Mouse (Mus musculus): Measurements from ENCODE around the gene Plekha1. TPM values are rescaled to one million over a fixed set of nuclear protein-coding genes. Genes with fewer than 3 reads are reported as not detected.

Gene Plekha1
- 30.5 and 32.7 TPM in 2 replicates for polyA plus RNA-seq (2014; fragmentation: Nextera tagmentation; extraction: Ambion mirVana)

DNA sequence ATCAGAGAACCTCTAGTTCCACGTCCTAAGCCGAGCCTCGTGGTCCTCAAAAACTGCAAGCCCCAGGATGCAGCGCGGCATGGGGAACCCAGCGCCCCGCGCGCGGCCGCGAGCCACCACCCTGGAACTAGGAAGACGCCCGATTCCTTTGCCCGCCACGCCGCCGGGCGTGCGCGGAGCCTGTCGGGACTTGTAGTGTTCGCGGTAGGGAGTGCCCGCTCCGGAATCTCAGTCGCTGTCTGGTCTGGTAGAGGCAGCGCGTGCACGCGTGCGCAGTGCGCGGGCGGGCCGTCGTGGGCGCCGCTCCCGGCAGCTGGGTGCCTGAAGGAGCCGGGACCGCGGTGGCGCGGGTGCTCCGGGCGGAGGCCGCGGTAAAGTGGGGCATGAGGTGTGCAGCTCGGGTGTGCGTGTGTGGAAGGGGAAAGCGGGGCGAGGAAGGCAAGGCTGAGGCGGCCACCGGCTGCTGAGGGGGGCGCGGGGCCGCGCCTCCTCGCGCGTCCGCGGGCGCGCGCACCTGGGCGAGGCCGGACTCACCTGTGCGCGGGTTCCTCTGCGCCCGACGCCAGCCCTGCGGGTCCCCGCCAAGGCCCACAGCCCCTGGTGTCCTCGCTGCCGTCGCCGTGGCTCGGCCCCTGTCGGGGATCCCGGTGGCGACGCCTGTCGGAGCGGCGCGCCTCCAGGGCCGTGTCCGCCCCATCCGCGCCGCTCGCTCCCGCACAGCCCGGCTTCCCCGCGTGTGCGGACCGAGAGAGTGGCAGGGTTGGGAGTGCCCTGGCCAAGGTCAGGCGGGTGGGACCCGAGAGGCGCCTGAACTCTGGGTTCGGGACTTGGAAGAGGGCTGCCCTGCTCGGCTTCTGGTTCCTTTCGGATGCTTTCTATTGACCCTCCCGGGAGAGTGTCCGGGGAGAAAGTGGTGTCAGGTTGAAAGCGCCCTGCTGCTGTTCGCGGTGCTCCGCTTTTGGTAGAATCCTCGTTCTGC, at the start of gene Plekha1:
TSS of gene Plekha1 (plus strand) at position 144 of the 979 bp plus-strand sequence.
- H3K27ac ChIP-seq (replicated peaks; ENCODE audit: low read depth, low read length), result 0 out of 2 replicates have a peak within 1 kb of the TSS, but pooled peaks have one; percentile 23
- peak within 1 kb of the TSS; percentile 87 for H3K4me3 ChIP-seq (ENCODE audit: low read depth, low read length)
- ATAC-seq (replicated peaks; ENCODE audit: insufficient number of reproducible peaks, low FRiP score, low TSS enrichment, low read depth) (peak; percentile 98), DNase-seq (ENCODE audit: low spot score) (peak; percentile 98)
- peak within 1 kb of the TSS; percentile 76 for H3K4me2 ChIP-seq (ENCODE audit: low read depth, low read length)
- under 1% methylated on average over 114 of the region's 114 CpGs for whole genome bisulfite sequencing
- H3K4me1 ChIP-seq (ENCODE audit: control insufficient read depth, insufficient read depth, low read length), result no peaks in the 10 kb centered on the region
- no peaks in the 10 kb centered on the region for H3K27me3 ChIP-seq (ENCODE audit: control insufficient read depth, insufficient read depth, low read length)
- no peaks in the 10 kb centered on the region for H3K9me3 ChIP-seq (replicated peaks; ENCODE audit: control insufficient read depth, low read length)
- H3K36me3 ChIP-seq (replicated peaks; ENCODE audit: control insufficient read depth, insufficient read depth, low read depth, low read length), result no peaks in the 10 kb centered on the region
- peak within 1 kb of the TSS; percentile 76 for H3K9ac ChIP-seq (replicated peaks; ENCODE audit: low read length)

DNA sequence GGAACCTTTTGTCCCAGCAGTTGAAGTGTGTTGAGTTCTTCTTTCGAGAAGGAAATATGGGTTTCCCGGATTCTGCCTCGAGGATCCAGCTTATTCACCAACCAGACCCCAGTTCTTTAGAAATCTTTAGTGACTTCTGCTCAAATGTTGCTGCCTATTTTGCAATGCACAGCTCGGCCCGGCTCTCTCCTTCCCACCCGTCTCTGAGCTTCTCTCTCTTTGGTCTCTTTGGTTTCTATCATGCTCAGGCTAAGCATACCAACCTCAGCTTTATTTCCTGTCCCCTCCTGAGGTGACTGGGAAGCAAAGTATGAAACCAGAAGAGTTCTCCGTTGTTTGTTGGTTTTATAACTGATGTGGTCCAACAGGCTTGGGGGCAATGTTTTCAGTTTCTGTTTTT, 49.3 kb upstream of the Plekha1 start:
- H3K27ac ChIP-seq (replicated peaks; ENCODE audit: low read depth, low read length), result no peak overlapping the region
- 89% methylated on average over 7 of the region's 7 CpGs for WGBS
- DNase-seq (ENCODE audit: low spot score) (no peak), ATAC-seq (replicated peaks; ENCODE audit: insufficient number of reproducible peaks, low FRiP score, low TSS enrichment, low read depth) (no peak)
- H3K4me2 ChIP-seq (ENCODE audit: low read depth, low read length), result no peak overlapping the region
- H3K4me1 ChIP-seq (ENCODE audit: control insufficient read depth, insufficient read depth, low read length), result no peaks in the 10 kb centered on the region
- no peaks in the 10 kb centered on the region for H3K9me3 ChIP-seq (replicated peaks; ENCODE audit: control insufficient read depth, low read length)
- no peaks in the 10 kb centered on the region for H3K27me3 ChIP-seq (ENCODE audit: control insufficient read depth, insufficient read depth, low read length)
- H3K4me3 ChIP-seq (ENCODE audit: low read depth, low read length), result no peak overlapping the region
- H3K9ac ChIP-seq (replicated peaks; ENCODE audit: low read length), result no peak overlapping the region
- H3K36me3 ChIP-seq (replicated peaks; ENCODE audit: control insufficient read depth, insufficient read depth, low read depth, low read length), result no peaks in the 10 kb centered on the region

- Histone ChIP-seq H3K4me2 (ENCODE audit: low read depth, low read length) (no peak overlapping the region), H3K4me1 (ENCODE audit: control insufficient read depth, insufficient read depth, low read length) (no peaks in the 10 kb centered on the region), H3K27ac (replicated peaks; ENCODE audit: low read depth, low read length) (no peak overlapping the region), H3K36me3 (replicated peaks; ENCODE audit: control insufficient read depth, insufficient read depth, low read depth, low read length) (no peaks in the 10 kb centered on the region), H3K9ac (replicated peaks; ENCODE audit: low read length) (no peak overlapping the region), H3K27me3 (ENCODE audit: control insufficient read depth, insufficient read depth, low read length) (no peaks in the 10 kb centered on the region), H3K9me3 (replicated peaks; ENCODE audit: control insufficient read depth, low read length) (no peaks in the 10 kb centered on the region), H3K4me3 (ENCODE audit: low read depth, low read length) (no peak overlapping the region)
- WGBS, result 80% methylated on average over 5 of the region's 5 CpGs
- DNase-seq (ENCODE audit: low spot score) (no peak), ATAC-seq (replicated peaks; ENCODE audit: insufficient number of reproducible peaks, low FRiP score, low TSS enrichment, low read depth) (no peak)
Observed at GRCm38 (mm10) chr7:130818813-130819212, 46.7 kb upstream of the Plekha1 start.

GRCm38 (mm10) chr7:130819624-130820023, 45.9 kb upstream of the Plekha1 start:
- WGBS, result 81% methylated on average over 10 of the region's 10 CpGs
- Histone ChIP-seq H3K4me1 (ENCODE audit: control insufficient read depth, insufficient read depth, low read length) (no peaks in the 10 kb centered on the region), H3K4me3 (ENCODE audit: low read depth, low read length) (no peak overlapping the region), H3K9ac (replicated peaks; ENCODE audit: low read length) (no peak overlapping the region), H3K27me3 (ENCODE audit: control insufficient read depth, insufficient read depth, low read length) (no peaks in the 10 kb centered on the region), H3K4me2 (ENCODE audit: low read depth, low read length) (no peak overlapping the region), H3K27ac (replicated peaks; ENCODE audit: low read depth, low read length) (no peak overlapping the region), H3K36me3 (replicated peaks; ENCODE audit: control insufficient read depth, insufficient read depth, low read depth, low read length) (no peaks in the 10 kb centered on the region), H3K9me3 (replicated peaks; ENCODE audit: control insufficient read depth, low read length) (no peaks in the 10 kb centered on the region)
- no peak for ATAC-seq (replicated peaks; ENCODE audit: insufficient number of reproducible peaks, low FRiP score, low TSS enrichment, low read depth)
- no peak for DNase-seq (ENCODE audit: low spot score)

DNA sequence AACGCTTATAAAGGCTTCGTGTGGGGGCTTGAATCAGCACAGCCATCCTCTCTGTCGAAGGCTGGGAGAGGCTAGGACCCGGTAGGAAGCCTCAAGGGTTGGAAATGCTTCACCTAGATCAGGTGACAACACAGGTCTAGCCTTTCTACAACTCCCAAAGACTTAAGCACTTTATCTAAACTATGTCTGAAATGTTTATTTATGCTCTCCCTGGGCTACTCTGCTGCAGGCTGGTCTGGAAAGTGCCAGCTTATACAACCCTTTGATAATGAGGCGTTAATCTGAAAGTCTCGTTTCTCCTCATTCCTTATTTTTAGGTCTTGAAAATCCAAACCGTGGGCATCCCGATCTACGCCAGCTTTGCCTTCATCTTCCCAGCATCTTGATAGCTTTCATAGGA, 41.6 kb upstream of the Plekha1 start:
- WGBS, result 68% methylated on average over 9 of the region's 9 CpGs
- Histone ChIP-seq H3K27me3 (ENCODE audit: control insufficient read depth, insufficient read depth, low read length) (no peaks in the 10 kb centered on the region), H3K4me3 (ENCODE audit: low read depth, low read length) (no peak overlapping the region), H3K27ac (replicated peaks; ENCODE audit: low read depth, low read length) (no peak overlapping the region), H3K9ac (replicated peaks; ENCODE audit: low read length) (no peak overlapping the region), H3K4me1 (ENCODE audit: control insufficient read depth, insufficient read depth, low read length) (no peaks in the 10 kb centered on the region), H3K36me3 (replicated peaks; ENCODE audit: control insufficient read depth, insufficient read depth, low read depth, low read length) (no peaks in the 10 kb centered on the region), H3K4me2 (ENCODE audit: low read depth, low read length) (no peak overlapping the region), H3K9me3 (replicated peaks; ENCODE audit: control insufficient read depth, low read length) (no peaks in the 10 kb centered on the region)
- DNase-seq (ENCODE audit: low spot score) (no peak), ATAC-seq (replicated peaks; ENCODE audit: insufficient number of reproducible peaks, low FRiP score, low TSS enrichment, low read depth) (no peak)

- Histone ChIP-seq H3K4me1 (ENCODE audit: control insufficient read depth, insufficient read depth, low read length) (no peaks in the 10 kb centered on the region), H3K27me3 (ENCODE audit: control insufficient read depth, insufficient read depth, low read length) (no peaks in the 10 kb centered on the region), H3K4me3 (ENCODE audit: low read depth, low read length) (no peak overlapping the region), H3K9ac (replicated peaks; ENCODE audit: low read length) (no peak overlapping the region), H3K9me3 (replicated peaks; ENCODE audit: control insufficient read depth, low read length) (no peaks in the 10 kb centered on the region), H3K27ac (replicated peaks; ENCODE audit: low read depth, low read length) (no peak overlapping the region), H3K36me3 (replicated peaks; ENCODE audit: control insufficient read depth, insufficient read depth, low read depth, low read length) (no peaks in the 10 kb centered on the region), H3K4me2 (ENCODE audit: low read depth, low read length) (no peak overlapping the region)
- ATAC-seq (replicated peaks; ENCODE audit: insufficient number of reproducible peaks, low FRiP score, low TSS enrichment, low read depth) (no peak), DNase-seq (ENCODE audit: low spot score) (no peak)
- WGBS, result 75% methylated on average over 3 of the region's 3 CpGs
Observed at GRCm38 (mm10) chr7:130826343-130826742, 39.2 kb upstream of the Plekha1 start.

DNA sequence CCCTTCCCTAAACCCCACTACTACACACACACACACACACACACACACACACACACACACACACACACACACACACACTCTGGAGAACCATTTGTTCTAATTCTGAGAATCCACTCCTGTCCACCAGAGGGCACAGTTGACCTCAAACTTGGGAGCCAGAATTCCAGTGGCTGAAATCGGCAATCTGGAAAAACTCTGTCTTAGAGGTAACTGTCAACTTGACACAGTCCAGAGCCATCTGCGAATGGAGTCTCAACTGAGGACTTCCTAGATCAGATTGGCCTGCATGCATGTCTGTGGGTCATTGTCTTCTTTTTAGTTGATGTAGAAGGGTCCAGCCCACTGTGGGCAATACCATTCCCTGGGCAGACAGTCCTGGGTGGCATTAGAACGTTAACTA, 38.1 kb upstream of the Plekha1 start:
- ATAC-seq (replicated peaks; ENCODE audit: insufficient number of reproducible peaks, low FRiP score, low TSS enrichment, low read depth) (no peak), DNase-seq (ENCODE audit: low spot score) (peak; percentile 79)
- Histone ChIP-seq H3K9ac (replicated peaks; ENCODE audit: low read length) (no peak overlapping the region), H3K36me3 (replicated peaks; ENCODE audit: control insufficient read depth, insufficient read depth, low read depth, low read length) (no peaks in the 10 kb centered on the region), H3K4me2 (ENCODE audit: low read depth, low read length) (no peak overlapping the region), H3K27me3 (ENCODE audit: control insufficient read depth, insufficient read depth, low read length) (no peaks in the 10 kb centered on the region), H3K4me3 (ENCODE audit: low read depth, low read length) (no peak overlapping the region), H3K9me3 (replicated peaks; ENCODE audit: control insufficient read depth, low read length) (no peaks in the 10 kb centered on the region), H3K4me1 (ENCODE audit: control insufficient read depth, insufficient read depth, low read length) (no peaks in the 10 kb centered on the region), H3K27ac (replicated peaks; ENCODE audit: low read depth, low read length) (no peak overlapping the region)
- WGBS, result 51% methylated on average over 3 of the region's 3 CpGs

GRCm38 (mm10) chr7:130827844-130828403, 37.6 kb upstream of the Plekha1 start:
- H3K9me3 ChIP-seq (replicated peaks; ENCODE audit: control insufficient read depth, low read length), result no peaks in the 10 kb centered on the region
- DNase-seq (ENCODE audit: low spot score), result no peak

More at GRCm38 (mm10) chr7:130827844-130828403, 37.6 kb upstream of the Plekha1 start:
- Histone ChIP-seq H3K36me3 (replicated peaks; ENCODE audit: control insufficient read depth, insufficient read depth, low read depth, low read length) (no peaks in the 10 kb centered on the region), H3K9ac (replicated peaks; ENCODE audit: low read length) (no peak overlapping the region), H3K4me2 (ENCODE audit: low read depth, low read length) (no peak overlapping the region), H3K27ac (replicated peaks; ENCODE audit: low read depth, low read length) (no peak overlapping the region), H3K4me1 (ENCODE audit: control insufficient read depth, insufficient read depth, low read length) (no peaks in the 10 kb centered on the region), H3K27me3 (ENCODE audit: control insufficient read depth, insufficient read depth, low read length) (no peaks in the 10 kb centered on the region), H3K4me3 (ENCODE audit: low read depth, low read length) (no peak overlapping the region)
- no peak for ATAC-seq (replicated peaks; ENCODE audit: insufficient number of reproducible peaks, low FRiP score, low TSS enrichment, low read depth)
- WGBS, result 90% methylated on average over 9 of the region's 9 CpGs

Data from embryonic facial prominence, embryonic 11.5 days (tissue).